Mouse (Mus musculus): ENCODE measurements at regions not wholly inside any gene's neighbourhood (a gene's known extent, or its start where the extent isn't known, plus 50 kb on each side); places are given as distances from the start of the nearest gene placed in this dataset.

GRCm38 (mm10) chr14:104038628-104039325 lies 194.6 kb upstream of the Ednrb start:
- WGBS, result 7% methylated on average over 13 of the region's 13 CpGs
- Histone ChIP-seq H3K36me3 (no peaks in the 10 kb centered on the region), H3K9ac (replicated peaks) (no peak overlapping the region), H3K27me3 (0 out of 2 replicates have a peak, but pooled peaks cover 6% of the 10 kb centered on the region), H3K4me1 (replicated peaks) (peaks cover 10% of the 10 kb centered on the region), H3K4me2 (replicated peaks) (peak overlapping the region; percentile 27), H3K4me3 (replicated peaks) (no peak overlapping the region), H3K27ac (no peak overlapping the region), H3K9me3 (no peaks in the 10 kb centered on the region)
- peak; percentile 92 for ATAC-seq

GRCm38 (mm10) chr14:104033606-104034005 lies 189.4 kb upstream of the Ednrb start:
- no peak overlapping the region for H3K4me3 ChIP-seq (replicated peaks)
- H3K36me3 ChIP-seq, result no peaks in the 10 kb centered on the region
- WGBS, result 25% methylated on average over 1 of the region's 1 CpGs
- no peak overlapping the region for H3K9ac ChIP-seq (replicated peaks)
- H3K4me1 ChIP-seq (replicated peaks), result peaks cover 31% of the 10 kb centered on the region
- H3K9me3 ChIP-seq, result no peaks in the 10 kb centered on the region
- H3K27ac ChIP-seq, result no peak overlapping the region
- no peak for ATAC-seq
- H3K4me2 ChIP-seq (replicated peaks), result no peak overlapping the region
- peaks cover 14% of the 10 kb centered on the region for H3K27me3 ChIP-seq

- H3K27ac ChIP-seq, result no peak overlapping the region
- H3K9me3 ChIP-seq, result no peaks in the 10 kb centered on the region
- H3K27me3 ChIP-seq, result peaks cover 13% of the 10 kb centered on the region
- H3K4me1 ChIP-seq (replicated peaks), result peaks cover 35% of the 10 kb centered on the region
- WGBS, result 22% methylated on average over 11 of the region's 11 CpGs
- 0 out of 2 replicates have a peak, but pooled peaks have one; percentile 24 for ATAC-seq
- H3K4me2 ChIP-seq (replicated peaks), result 0 out of 2 replicates have a peak overlapping the region, but pooled peaks have one; percentile 12
- no peak overlapping the region for H3K4me3 ChIP-seq (replicated peaks)
- no peak overlapping the region for H3K9ac ChIP-seq (replicated peaks)
- no peaks in the 10 kb centered on the region for H3K36me3 ChIP-seq
Observed at GRCm38 (mm10) chr14:104030784-104031470, 186.7 kb upstream of the Ednrb start.

- Histone ChIP-seq H3K36me3 (no peaks in the 10 kb centered on the region), H3K4me3 (replicated peaks) (0 out of 2 replicates have a peak overlapping the region, but pooled peaks have one; percentile 4), H3K4me1 (replicated peaks) (peaks cover 30% of the 10 kb centered on the region), H3K9ac (replicated peaks) (0 out of 2 replicates have a peak overlapping the region, but pooled peaks have one; percentile 19), H3K27me3 (peaks cover 13% of the 10 kb centered on the region), H3K9me3 (no peaks in the 10 kb centered on the region), H3K27ac (peak overlapping the region; percentile 26; the same call in 1 of the 2 replicates), H3K4me2 (replicated peaks) (peak overlapping the region; percentile 31)
- ATAC-seq, result peak; percentile 32; the same call in 1 of the 2 replicates
- WGBS, result 8% methylated on average over 20 of the region's 20 CpGs
Observed at GRCm38 (mm10) chr14:104029668-104030530, 185.7 kb upstream of the Ednrb start.

GRCm38 (mm10) chr14:104027900-104028285 lies 183.7 kb upstream of the Ednrb start:
- Histone ChIP-seq H3K4me3 (replicated peaks) (no peak overlapping the region), H3K4me2 (replicated peaks) (no peak overlapping the region), H3K9me3 (no peaks in the 10 kb centered on the region), H3K27me3 (peaks cover 13% of the 10 kb centered on the region), H3K27ac (no peak overlapping the region), H3K9ac (replicated peaks) (no peak overlapping the region), H3K4me1 (replicated peaks) (peaks cover 28% of the 10 kb centered on the region), H3K36me3 (no peaks in the 10 kb centered on the region)
- 82% methylated on average over 8 of the region's 8 CpGs for WGBS
- ATAC-seq, result no peak

- Histone ChIP-seq H3K9ac (replicated peaks) (no peak overlapping the region), H3K9me3 (no peaks in the 10 kb centered on the region), H3K27ac (no peak overlapping the region), H3K27me3 (peaks cover 11% of the 10 kb centered on the region), H3K4me2 (replicated peaks) (peak overlapping the region; percentile 0; the same call in 1 of the 2 replicates), H3K4me3 (replicated peaks) (no peak overlapping the region), H3K36me3 (no peaks in the 10 kb centered on the region), H3K4me1 (replicated peaks) (peaks cover 28% of the 10 kb centered on the region)
- ATAC-seq, result peak; percentile 76
- WGBS, result 20% methylated on average over 17 of the region's 17 CpGs
Observed at GRCm38 (mm10) chr14:104027077-104027899, 183.1 kb upstream of the Ednrb start.

GRCm38 (mm10) chr14:104008538-104008937 lies 164.3 kb upstream of the Ednrb start:
- Histone ChIP-seq H3K36me3 (no peaks in the 10 kb centered on the region), H3K27me3 (no peaks in the 10 kb centered on the region), H3K9ac (replicated peaks) (no peak overlapping the region), H3K4me1 (replicated peaks) (no peaks in the 10 kb centered on the region), H3K4me2 (replicated peaks) (no peak overlapping the region), H3K9me3 (no peaks in the 10 kb centered on the region), H3K27ac (no peak overlapping the region), H3K4me3 (replicated peaks) (no peak overlapping the region)
- WGBS, result 100% methylated on average over 1 of the region's 1 CpGs
- ATAC-seq, result no peak

GRCm38 (mm10) chr14:104006426-104006825 lies 162.2 kb upstream of the Ednrb start:
- H3K27ac ChIP-seq, result no peak overlapping the region
- H3K9me3 ChIP-seq, result no peaks in the 10 kb centered on the region
- H3K36me3 ChIP-seq, result no peaks in the 10 kb centered on the region
- H3K9ac ChIP-seq (replicated peaks), result no peak overlapping the region
- 92% methylated on average over 4 of the region's 4 CpGs for WGBS
- no peaks in the 10 kb centered on the region for H3K4me1 ChIP-seq (replicated peaks)
- ATAC-seq, result no peak
- H3K27me3 ChIP-seq, result no peaks in the 10 kb centered on the region
- H3K4me3 ChIP-seq (replicated peaks), result no peak overlapping the region
- H3K4me2 ChIP-seq (replicated peaks), result no peak overlapping the region

- H3K4me3 ChIP-seq (replicated peaks), result no peak overlapping the region
- no peak for ATAC-seq
Observed at GRCm38 (mm10) chr14:104005132-104005531, 160.9 kb upstream of the Ednrb start.

GRCm38 (mm10) chr14:104002421-104002820 lies 158.2 kb upstream of the Ednrb start:
- H3K4me2 ChIP-seq (replicated peaks), result no peak overlapping the region
- no peaks in the 10 kb centered on the region for H3K4me1 ChIP-seq (replicated peaks)
- 81% methylated on average over 1 of the region's 1 CpGs for WGBS
- no peak overlapping the region for H3K9ac ChIP-seq (replicated peaks)
- H3K4me3 ChIP-seq (replicated peaks), result no peak overlapping the region
- no peak overlapping the region for H3K27ac ChIP-seq
- ATAC-seq, result no peak
- no peaks in the 10 kb centered on the region for H3K27me3 ChIP-seq
- no peaks in the 10 kb centered on the region for H3K36me3 ChIP-seq
- no peaks in the 10 kb centered on the region for H3K9me3 ChIP-seq

More at GRCm38 (mm10) chr14:104005132-104005531, 160.9 kb upstream of the Ednrb start:
- H3K27me3 ChIP-seq, result no peaks in the 10 kb centered on the region
- no peaks in the 10 kb centered on the region for H3K9me3 ChIP-seq
- no peaks in the 10 kb centered on the region for H3K4me1 ChIP-seq (replicated peaks)
- no peaks in the 10 kb centered on the region for H3K36me3 ChIP-seq
- H3K9ac ChIP-seq (replicated peaks), result no peak overlapping the region
- 75% methylated on average over 2 of the region's 2 CpGs for WGBS
- no peak overlapping the region for H3K4me2 ChIP-seq (replicated peaks)
- H3K27ac ChIP-seq, result no peak overlapping the region

- no peaks in the 10 kb centered on the region for H3K36me3 ChIP-seq
- no peak overlapping the region for H3K27ac ChIP-seq
- 86% methylated on average over 3 of the region's 3 CpGs for WGBS
- peaks cover 4% of the 10 kb centered on the region for H3K4me1 ChIP-seq (replicated peaks)
- no peak overlapping the region for H3K4me2 ChIP-seq (replicated peaks)
- no peak overlapping the region for H3K4me3 ChIP-seq (replicated peaks)
- ATAC-seq, result no peak
- no peaks in the 10 kb centered on the region for H3K9me3 ChIP-seq
- no peaks in the 10 kb centered on the region for H3K27me3 ChIP-seq
- no peak overlapping the region for H3K9ac ChIP-seq (replicated peaks)
Observed at GRCm38 (mm10) chr14:103990418-103990817, 146.2 kb upstream of the Ednrb start.
